Mouse (Mus musculus) G1E (cell line): ENCODE data around the gene Cdkl2.

Experiments used
- CTCF ChIP-seq: IDR thresholded peaks from 2 replicates; pipeline ENCODE4 v1.5.1; 2012; ENCODE audit warnings: low read depth, low read length, inconsistent platforms, mixed read lengths
- GATA1 ChIP-seq: IDR thresholded peaks from 2 replicates; pipeline ENCODE4 v1.6.1; 2012; ENCODE audit warnings: borderline replicate concordance, low read length, inconsistent platforms, mixed read lengths
- POLR2AphosphoS5 ChIP-seq: IDR thresholded peaks from 2 replicates; pipeline ENCODE4 v1.6.1; 2012; ENCODE audit warnings: low read depth, low read length, inconsistent platforms; ENCODE audit not compliant: insufficient replicate concordance
- TAL1 ChIP-seq: conservative IDR thresholded peaks from 2 replicates; pipeline ENCODE4 v1.6.1; 2012; ENCODE audit warnings: low read depth, low read length, inconsistent platforms, mixed read lengths

DNA sequence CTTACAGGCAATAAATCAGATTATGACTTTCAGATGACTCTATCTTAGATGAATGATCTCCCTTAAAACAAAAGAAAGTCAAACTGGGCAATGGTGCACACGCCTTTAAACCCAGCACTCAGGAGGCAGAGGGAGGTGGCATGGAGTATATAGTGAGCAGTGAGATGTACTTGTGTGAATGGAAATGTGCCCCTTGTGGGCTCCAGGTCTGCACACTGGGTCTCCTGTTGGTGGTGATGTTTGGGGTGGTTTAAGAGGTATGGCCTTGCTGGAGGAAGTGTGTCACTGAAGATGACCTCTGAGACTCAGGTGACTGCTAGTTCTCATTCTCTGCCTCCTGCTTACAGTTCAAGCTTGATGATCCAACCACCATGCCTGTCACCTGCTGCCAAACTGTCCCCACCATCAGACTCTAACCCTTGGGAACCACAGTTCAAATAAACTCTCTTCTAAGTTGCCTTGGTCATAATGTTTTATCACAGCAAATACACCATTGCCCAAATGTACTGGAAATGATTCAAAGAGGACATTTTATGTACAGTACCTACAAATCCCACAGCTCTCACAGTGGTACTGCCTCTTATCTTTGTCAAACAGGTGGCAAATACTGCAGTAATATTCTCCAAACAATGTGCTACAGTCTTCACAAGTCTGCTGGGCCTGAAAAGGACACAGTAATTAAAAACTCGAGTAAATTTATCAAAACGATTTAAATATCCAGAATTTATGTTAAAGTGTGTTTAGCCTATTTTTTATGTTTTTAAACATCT lies 86.5 kb downstream of the Cdkl2 start:
- TF ChIP-seq CTCF (no peak), POLR2AphosphoS5 (no peak), TAL1 (peak; percentile 47), GATA1 (no peak)
